Mouse (Mus musculus) heart, postnatal 14 days (tissue): ENCODE results near the gene Mios. TPM values are rescaled to one million over a fixed set of nuclear protein-coding genes. Genes with fewer than 3 reads are reported as not detected.

Experiments
- DNase-seq, 2 experiments: peaks; one replicate each; pipeline ENCODE4 v3.0.0; 2021 to 2022
- intact Hi-C: fragments of 180-260 bp; cut with DNase I; formaldehyde crosslinking; loops from one replicate; pipeline ENCODE4 v1.15.1; 2025
- long read RNA-seq, 2 experiments: library from polyadenylated mRNA; stranded (forward); transcript quantifications; one replicate each; pipeline ENCODE4 v2.0.0; 2021
- total RNA-seq, 2 experiments: library from RNA; stranded (reverse); gene quantifications; 2 replicates each; pipeline ENCODE4 v1.2.3; 2021

The Mios gene
- total RNA-seq: 10 to 100 TPM; 18.4 to 18.7 TPM
- long read RNA-seq, experiment 1, transcript Mios-201 (12 exons, 3,710 nt): major isoform, 28 of 34 reads
- long read RNA-seq, experiment 1, partial matches to known transcripts: 4 of 34 reads
- long read RNA-seq, experiment 1, other reads (novel, unspliced or antisense): 2 of 34 reads
- long read RNA-seq, experiment 2, transcript Mios-201 (12 exons, 3,710 nt): major isoform, 34 of 38 reads
- long read RNA-seq, experiment 2, partial matches to known transcripts: 1 of 38 reads
- long read RNA-seq, experiment 2, other reads (novel, unspliced or antisense): 3 of 38 reads

DNA sequence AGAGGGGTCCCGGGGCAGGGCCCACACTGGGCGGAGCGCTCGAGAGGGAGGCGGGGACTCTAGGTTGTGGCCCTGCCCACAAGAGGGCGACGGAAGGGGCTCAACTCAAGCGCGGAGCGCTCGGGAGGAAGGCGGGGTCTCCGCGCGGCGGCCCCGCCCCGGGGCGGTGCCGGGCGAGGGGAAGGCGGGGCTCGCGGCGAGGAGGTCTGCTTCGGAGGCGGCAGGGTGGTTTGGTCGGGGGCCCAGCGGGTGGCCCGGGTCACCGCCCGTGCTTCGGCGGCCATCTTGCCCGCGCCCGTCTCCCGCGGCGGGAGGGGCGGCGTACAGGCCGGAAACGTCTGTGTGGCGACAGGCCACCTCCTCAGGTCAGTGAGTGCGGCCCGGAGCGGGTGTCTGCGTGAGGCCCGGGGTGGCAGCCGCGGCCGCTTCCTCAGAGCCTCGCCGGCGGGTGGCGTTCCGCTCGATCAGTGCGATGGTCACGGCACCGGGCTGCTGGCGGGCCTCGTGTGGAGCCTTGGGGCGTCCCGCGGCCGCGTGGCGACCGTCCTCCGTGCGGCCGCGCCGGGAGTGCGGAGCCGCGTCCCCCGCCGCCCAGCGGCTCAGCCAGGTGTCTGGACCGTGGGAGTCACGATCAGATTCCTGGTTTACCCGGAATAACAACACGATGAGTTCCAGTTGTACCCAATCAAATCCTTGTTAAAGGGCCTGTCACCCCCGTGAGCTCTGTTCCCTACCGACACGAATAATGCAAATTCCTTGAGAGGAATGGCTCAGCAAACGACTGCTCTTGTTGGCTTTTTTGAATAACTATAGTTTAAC is at the start of gene Mios:
TSS of gene Mios (plus strand) at position 176 of the 819 bp plus-strand sequence.
- intact Hi-C loops: loop anchor here (5.0 kb wide), 1 partner anchor 48 kb away; the partner anchor contains the start of genes Gm45062, Rpa3 and Umad1
- DNase-seq: peak; percentile 90 to 91

DNA sequence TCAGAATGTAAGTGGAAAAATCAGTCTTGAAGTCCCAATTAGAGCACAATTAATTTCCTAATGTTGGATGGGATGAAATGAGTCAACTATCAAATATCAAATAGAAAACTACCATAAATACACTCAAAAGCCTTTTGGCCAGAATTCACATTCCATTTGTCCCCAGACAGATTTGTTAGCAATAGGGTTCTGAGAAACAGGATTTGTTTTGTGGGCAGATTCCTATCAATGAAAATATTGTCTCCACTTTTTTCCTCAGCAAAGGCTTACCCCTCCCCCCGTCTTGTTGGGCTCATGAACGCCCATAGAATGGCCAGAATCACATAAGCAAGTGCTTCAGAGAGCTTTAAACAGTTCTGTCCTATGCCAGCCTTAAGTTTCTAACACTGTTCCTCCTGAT is 49.0 kb upstream of the Mios start:
- intact Hi-C loops: no loop called here
- DNase-seq: no peak

DNA sequence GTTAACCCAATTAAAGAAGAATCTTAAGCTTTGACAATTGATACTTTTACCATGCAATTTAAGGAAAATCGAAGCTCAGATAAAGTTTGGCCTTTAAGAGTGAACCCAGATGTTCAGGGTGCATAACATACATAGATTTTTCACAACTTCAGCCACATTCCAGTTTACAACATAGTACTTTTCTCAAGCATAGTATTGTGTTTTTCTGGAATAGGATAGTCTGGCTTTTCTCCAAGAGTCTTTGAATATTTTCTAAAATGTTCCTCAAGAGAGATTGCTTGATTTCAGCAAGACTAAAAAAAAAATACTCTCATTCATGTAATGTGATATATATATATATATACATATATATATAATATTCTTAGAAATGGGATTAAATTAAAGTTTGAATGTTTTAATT is 44.3 kb upstream of the Mios start:
- DNase-seq: no peak
- intact Hi-C loops: no loop called here

DNA sequence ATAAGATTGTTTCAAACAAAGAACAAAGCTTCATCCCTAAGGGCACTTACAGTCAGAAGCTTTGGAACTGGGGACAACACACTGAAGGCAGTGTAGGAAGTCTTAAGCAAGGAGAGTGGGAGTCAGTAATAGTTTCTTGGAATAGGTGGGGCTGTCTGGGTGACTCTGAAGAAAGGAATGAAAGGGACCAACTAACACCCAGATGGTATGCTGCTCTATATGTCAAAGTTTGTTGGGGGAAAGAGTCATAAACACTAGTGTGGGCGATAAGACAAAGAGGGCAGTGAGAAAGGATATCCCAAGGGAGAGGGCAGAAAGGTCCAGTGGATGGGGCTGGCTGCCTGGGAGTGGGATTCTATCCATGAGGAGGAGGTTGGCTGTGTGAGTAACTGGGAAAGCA is 36.9 kb upstream of the Mios start:
- no peak for DNase-seq
- intact Hi-C loops: no loop called here

DNA sequence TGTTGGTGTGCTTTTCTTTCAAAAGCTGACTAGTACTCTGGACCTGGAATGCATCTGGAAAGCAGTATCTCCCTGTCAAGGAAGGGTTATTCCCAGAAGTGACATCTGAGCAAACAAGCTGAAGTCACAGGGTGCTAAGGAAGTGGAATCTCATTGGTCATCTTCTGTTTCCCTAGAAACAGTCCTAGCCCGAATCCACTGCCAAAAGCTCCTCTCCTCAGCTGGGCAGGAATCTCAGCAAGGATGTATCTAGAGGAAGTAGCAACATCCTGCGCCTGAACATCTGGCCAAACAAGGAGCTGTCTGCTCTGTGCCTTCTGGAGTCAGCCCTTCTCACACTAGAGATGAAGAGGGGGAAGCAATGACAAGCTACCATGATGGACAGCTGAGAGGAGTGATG is 35.0 kb upstream of the Mios start:
- intact Hi-C loops: no loop called here
- DNase-seq: peak in 1 of 2 experiments; percentile 10

DNA sequence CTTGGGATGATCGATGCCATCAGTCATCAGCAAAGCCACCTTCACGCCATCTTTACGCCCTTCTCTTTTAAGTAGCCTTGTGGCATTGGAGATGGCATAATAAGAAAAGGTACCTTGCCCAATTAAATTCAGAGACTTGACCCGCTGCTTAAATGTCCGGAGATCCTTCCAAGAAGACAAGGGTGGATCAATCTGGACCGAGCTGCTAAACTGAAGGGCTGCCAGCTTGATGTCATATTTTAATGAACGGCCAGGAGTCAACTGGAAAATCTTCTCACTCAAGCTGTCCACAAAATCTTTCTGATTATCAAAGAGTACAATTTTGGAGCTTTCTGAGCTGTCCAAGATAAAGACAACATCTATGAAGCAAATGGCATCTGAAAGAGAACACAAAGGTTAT is 33.7 kb upstream of the Mios start:
- intact Hi-C loops: no loop called here
- no peak for DNase-seq

DNA sequence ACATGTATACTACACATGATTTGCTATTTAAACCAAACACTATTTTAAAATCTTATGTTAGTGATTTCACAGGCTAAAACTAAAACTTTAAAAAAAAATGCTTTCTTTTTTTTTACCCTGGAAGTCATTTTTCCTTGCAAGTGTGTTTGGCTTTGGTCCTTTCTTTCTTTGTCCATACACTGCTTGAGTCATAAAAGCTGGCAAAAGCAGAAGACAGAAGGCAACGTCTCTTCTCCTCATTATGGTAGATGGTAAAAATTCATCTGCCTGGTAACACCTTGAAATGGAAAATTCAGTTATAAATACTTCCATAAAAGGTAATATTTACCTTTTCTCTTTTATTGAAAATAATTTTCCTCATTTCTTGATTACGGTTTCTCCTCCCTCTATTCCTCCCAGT is 32.9 kb upstream of the Mios start:
- DNase-seq: no peak
- intact Hi-C loops: no loop called here

DNA sequence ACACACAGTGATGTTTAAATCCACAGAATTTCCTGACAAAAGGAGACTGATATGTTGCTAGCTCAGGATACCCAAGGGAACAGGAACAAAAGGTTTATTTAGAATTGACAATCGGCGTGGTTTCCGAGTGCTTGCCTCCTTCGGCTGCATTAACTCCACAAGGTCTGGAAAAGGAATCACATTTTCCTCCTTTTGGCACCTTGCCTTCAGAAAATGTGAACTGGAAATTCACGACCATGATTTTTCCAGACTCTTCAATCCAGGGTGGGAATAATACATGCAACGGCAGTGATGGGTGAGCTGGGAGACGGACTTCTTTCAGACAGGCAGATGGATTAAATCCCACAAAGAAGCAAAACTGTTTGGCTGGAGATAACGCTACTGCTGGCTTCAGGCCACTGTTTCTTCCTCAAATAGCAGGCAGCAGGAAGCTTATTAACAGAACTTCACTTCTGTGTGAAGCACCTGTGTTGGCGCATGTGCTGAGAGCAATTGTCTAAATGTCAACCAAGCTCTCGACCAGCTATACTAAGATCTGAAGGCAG is 30.6 kb upstream of the Mios start:
- intact Hi-C loops: no loop called here
- DNase-seq: peak; percentile 12 to 14

DNA sequence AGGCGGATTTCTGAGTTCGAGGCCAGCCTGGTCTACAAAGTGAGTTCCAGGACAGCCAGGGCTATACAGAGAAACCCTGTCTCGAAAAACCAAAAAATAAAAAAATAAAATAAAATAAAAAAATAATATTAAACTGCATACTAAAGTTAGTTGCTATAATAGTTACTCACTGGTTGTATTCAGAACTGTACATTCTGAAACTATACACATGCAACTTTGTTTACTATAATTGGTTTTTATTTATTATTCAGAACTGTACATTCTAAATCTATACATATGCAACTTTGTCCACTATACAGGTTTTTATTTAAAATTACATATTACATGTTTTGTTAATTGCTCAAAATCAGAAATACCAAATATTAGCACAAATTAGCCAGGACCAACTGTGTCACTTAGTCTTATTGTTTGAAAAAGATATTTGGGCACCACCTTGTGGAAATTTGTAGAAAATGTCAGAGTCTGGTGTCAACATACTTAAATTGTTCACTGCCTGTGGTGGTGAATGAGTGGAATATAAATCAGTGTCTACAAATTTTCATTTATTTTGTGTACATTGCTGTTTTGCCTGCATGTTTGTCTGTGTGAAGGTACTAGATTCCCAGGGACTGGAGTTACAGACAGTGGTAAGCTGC is 20.3 kb upstream of the Mios start:
- intact Hi-C loops: loop anchor here (1.0 to 10.0 kb wide), 5 partner anchors 101 to 455 kb away; no protein-coding TSS in a partner anchor
- peak in 1 of 2 experiments; percentile 21 for DNase-seq

DNA sequence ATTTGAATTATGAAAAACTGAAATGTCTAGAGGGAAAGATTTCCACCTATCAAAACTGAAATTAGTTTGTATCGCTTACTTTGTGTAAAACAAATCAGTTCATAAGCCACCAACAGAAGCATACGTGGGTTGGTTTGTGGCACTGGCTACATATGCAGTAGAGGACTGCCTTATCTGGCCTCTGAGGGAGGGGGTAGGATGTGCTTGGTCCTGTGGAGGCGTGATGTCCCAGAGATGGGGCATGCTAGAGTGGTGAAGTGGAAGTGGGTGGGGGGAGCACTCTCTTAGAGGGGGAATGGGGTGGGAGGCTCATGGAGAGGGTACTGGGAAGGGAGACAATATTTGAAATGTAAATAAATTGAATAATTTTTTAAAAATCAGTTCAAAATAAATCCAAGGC is 19.1 kb upstream of the Mios start:
- no peak for DNase-seq
- intact Hi-C loops: loop anchor here (1.0 to 10.0 kb wide), 4 partner anchors 103 to 457 kb away; no protein-coding TSS in a partner anchor

DNA sequence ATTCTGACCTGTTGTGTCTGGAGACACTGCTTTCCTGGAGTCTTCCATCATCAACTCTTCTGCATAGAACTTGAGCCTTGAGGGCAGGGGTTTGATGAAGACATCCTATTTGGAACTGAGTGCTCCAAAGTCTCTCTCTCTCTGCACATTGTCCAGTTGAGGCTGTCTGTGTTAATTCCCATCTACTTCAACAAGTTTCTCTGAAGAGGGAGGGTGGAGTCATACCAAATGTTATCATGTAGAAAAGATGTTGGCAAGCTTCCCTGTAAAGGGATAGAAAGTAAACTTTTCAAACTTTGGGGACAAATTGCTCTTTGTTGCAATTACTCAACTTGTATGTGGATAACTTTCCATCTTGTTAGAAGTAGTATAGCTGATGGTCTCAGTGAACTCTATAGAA is 16.5 kb upstream of the Mios start, which contains the start of gene Col28a1:
TSS of gene Col28a1 (minus strand) at position 101 of the 400 bp plus-strand sequence.
- DNase-seq: no peak
- intact Hi-C loops: no loop called here

DNA sequence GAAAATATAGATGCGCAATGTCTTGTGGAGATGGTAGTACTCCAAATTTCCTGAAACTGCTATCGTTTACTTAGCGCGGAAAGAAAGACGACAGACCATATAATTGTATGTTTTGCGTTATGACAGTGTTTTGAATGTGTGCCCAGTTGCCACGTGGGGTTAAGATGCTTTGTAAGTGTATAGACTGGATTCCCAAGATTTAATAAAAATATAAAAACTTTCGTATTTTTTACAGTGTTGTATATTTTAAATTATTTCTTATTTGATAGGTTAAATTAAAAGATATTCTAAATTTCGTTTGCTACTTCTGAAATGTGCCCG is 804 bp downstream of the Mios start:
- peak in 1 of 2 experiments; percentile 4 for DNase-seq
- intact Hi-C loops: loop anchor here (5.0 kb wide), 1 partner anchor 47 kb away; the partner anchor contains the start of genes Gm45062, Rpa3 and Umad1

DNA sequence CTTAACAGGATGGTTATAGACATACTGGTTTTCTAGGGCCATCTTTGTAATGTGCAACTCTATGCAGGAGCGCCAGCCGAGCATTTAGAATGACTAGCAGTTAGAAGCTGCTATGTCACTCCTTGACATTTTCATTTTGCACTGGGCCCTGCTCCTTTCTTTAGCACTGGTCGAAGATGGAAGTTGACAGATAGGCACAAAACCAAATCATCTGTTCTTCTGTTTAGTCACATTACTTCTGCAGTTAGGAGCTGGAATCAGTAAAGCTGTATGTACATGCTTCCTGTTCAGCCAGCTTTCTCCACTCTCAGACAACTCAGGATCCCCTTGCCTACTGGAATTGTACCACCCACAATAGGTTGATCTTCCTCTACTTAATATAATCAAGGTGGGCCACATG is 1.6 kb downstream of the Mios start:
- no peak for DNase-seq
- intact Hi-C loops: no loop called here

DNA sequence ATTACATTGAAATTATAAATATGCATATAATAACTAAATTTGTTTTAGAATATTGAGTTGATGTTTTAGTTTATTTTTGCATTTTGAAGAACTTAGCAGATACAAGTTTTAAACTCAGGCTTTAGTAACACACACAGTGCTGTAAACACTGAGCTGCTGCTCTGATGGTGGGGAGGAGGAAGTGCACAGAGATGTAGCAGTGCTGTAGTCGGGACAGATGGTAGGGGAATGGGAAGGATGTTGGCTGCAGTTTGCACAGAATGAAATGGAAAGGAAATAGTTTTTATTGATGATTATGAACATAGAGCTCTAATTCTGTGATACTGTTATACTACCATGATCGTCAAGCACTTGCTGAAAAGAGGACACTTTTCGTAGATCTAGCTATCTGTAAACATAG is 18.0 kb downstream of the Mios start:
- intact Hi-C loops: no loop called here
- no peak for DNase-seq

DNA sequence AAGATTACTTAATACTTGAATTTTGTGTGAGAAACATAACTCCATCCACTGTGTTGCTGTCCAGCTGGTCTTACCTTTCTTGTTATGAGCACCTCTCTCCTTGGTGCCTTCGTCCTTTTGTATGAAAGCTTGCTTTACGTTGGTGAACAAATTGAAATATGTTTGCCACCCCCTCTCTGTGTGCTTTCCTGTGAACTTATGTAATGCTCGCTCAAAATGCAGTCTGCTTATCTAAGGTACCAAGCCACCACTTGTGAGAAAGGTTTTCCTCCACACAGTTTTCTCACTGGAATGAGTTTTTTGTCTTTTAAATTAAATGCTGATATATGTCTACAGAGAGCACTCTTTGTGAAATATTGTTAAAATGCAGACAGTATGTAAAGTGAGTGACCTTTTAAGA is 19.6 kb downstream of the Mios start:
- no peak for DNase-seq
- intact Hi-C loops: no loop called here

DNA sequence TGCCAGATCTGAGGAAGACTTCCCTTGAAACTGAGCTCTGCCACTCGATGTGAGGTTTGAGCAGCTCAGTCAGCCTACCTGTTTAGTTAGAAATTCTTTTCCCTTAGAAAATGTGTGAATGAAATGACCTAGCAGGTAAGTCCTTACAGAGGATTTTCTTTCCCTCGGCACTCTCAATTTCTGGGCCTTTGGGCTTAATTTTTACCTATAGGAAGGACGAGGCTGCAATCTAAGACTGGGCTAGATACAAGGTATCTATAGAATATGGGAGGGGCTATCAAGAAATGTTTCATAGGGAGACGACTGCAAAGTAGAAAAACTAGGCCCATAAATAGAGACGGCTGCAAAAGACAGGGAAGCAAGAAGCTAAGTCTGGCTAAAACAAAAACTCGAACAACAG is 49.3 kb downstream of the Mios start:
- DNase-seq: no peak
- intact Hi-C loops: loop anchor here (5.0 kb wide), 1 partner anchor 51 kb away; the partner anchor contains the start of gene Mios

DNA sequence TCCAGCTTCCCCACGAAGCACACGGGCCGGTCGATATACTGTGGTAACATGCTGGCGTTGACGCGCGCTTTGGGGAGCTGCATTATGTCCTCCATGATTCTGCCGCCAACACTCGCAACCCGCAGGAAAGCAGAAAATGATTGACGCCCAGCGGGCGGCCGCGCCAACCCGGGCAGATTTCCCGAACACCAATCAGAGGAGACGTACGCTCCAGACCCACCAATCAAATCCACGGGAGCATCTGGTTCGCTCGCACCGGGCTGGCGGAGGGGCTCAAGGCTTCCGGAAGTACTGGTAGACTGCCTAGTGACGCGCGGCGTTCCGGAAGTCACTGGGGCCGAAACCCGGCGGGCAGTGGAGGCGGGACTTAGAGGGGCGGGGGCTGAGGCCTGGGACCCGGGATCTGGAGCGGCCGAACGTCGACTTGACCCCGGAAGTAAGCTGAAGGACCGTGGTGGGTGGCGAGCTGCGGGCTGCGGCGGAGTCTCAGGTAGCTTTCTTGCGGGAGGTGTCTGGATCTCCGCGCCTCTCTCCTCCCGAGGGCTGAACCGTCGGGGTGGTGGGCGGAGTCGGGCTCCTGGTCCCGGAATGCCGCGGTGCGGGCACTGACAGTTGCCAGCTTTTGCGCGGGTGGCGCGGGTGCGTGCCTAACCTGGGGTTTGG is 50.1 kb downstream of the Mios start, which contains the start of the genes Rpa3, Umad1 and Gm45062:
TSS of gene Rpa3 (minus strand) at position 170 of the 663 bp plus-strand sequence.
TSS of gene Umad1 (plus strand) at position 285 of the 663 bp plus-strand sequence.
TSS of gene Gm45062 (plus strand) at position 447 of the 663 bp plus-strand sequence.
- intact Hi-C loops: loop anchor here (5.0 kb wide), 1 partner anchor 52 kb away; the partner anchor contains the start of gene Mios
- DNase-seq: peak; percentile 96

DNA sequence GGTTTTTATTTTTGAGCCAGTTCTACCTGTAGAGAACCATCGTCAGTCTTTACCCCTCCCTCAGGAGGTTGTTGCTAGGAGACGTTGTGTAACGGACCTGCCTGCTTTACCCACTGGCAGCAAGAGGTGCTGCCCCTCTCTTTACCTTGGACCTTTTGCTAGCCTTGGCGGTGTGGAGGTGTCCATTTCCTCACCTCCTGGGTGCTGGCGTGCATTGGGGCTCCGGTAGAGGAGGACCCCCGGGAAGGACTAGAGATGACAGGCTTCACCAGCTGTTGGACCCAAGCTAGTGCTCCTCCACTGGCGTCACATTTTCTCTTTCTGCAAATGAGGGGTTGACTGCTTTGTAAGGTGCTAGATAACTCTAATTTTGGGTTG is 50.6 kb downstream of the Mios start:
- intact Hi-C loops: loop anchor here (5.0 kb wide), 1 partner anchor 52 kb away; the partner anchor contains the start of gene Mios
- peak in 1 of 2 experiments; percentile 20 for DNase-seq

DNA sequence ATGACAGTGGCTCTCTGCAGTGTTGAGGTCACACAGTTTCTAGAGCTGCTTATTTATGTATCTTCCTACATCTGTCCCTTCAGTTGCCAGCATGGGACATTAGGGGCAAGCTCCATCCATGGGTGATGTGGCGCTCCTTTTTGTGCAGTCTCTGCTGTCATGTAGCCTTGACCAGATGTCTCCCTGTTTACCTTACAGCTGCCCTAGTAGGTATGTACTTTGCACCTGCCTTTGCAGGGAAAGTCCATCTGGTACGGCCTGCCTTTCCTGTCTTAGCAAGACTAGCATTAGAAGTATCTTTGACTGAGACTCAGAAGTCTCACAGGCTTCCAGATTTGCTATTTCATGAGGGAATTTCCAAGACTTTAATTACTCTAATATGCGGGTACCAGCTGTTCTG is 62.0 kb downstream of the Mios start:
- intact Hi-C loops: loop anchor here (10.0 kb wide), 2 partner anchors 206 to 234 kb away; partner anchors contain the start of gene Glcci1
- DNase-seq: no peak
